Mouse (Mus musculus) liver, adult 2 months (tissue): ENCODE results near the gene Mmp10.

ENCODE experiments used
- CTCF ChIP-seq: fragments of 200-500 bp; IDR thresholded peaks from 2 replicates; pipeline ENCODE4 v1.5.1; 2011; ENCODE audit warnings: low read depth, low read length, control low read depth
- POLR2A ChIP-seq: fragments of 200-500 bp; IDR thresholded peaks from 2 replicates; pipeline ENCODE4 v1.6.1; 2011; ENCODE audit warnings: low read length, control low read depth; ENCODE audit not compliant: insufficient read depth; ENCODE audit errors: extremely low read depth

DNA sequence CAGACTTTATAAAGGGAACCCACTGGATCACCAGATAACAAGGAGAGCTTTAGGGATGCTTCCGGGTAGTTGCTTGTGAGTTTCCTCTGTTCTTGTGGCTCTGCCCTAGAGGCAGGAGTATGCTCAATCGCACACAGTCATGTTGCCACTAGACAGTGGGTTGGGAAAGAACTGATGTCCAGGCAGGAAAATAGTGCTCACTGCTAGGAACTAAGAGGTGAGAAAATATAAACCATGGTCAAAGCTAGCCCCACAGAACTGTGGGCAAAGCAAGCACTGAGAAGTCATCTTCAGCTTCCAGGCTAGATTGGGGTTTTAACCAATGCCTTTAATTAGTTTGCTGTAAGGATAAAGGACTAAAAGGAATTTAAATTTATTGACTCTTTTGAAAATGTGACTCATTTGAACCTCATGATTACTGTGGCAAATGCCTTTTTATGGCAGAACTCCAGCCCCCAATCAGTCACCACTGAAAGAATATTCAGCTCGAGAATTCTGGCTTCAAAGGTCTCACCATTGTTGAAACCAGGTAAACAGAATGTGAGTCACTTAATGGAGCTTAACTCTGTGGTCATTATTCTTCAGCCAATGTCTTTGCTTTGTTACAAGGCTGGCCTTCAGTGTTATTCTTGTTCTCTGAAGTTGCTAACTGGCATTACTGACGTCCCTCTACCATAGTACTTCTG lies 24.2 kb downstream of the Mmp10 start:
- TF ChIP-seq POLR2A (no peak), CTCF (no peak)
